Mouse (Mus musculus) retina, adult 2 months (tissue): ENCODE data around the gene Tpm1.

Experiments
- DNase-seq: peaks from one replicate; pipeline ENCODE4 v3.0.0-alpha.2; 2012; ENCODE audit warnings: low read depth, low spot score

The Tpm1 gene

GRCm38 (mm10) chr9:67026890-67027289, 22.3 kb downstream of the Tpm1 start:
- DNase-seq, result no peak

- DNase-seq, result no peak
Observed at GRCm38 (mm10) chr9:67026061-67026460, 23.1 kb downstream of the Tpm1 start.

- no peak for DNase-seq
Observed at GRCm38 (mm10) chr9:67024889-67025692, 24.1 kb downstream of the Tpm1 start.

GRCm38 (mm10) chr9:67023371-67023770, 25.8 kb downstream of the Tpm1 start:
- DNase-seq, result no peak

- DNase-seq, result no peak
Observed at GRCm38 (mm10) chr9:67020063-67020462, 29.1 kb downstream of the Tpm1 start.

GRCm38 (mm10) chr9:67013501-67013900, 35.7 kb downstream of the Tpm1 start:
- no peak for DNase-seq

GRCm38 (mm10) chr9:67012470-67012869, 36.7 kb downstream of the Tpm1 start:
- no peak for DNase-seq

GRCm38 (mm10) chr9:67011483-67011882, 37.7 kb downstream of the Tpm1 start:
- DNase-seq, result no peak

GRCm38 (mm10) chr9:67008781-67009180, 40.4 kb downstream of the Tpm1 start:
- DNase-seq, result no peak

- no peak for DNase-seq
Observed at GRCm38 (mm10) chr9:67006376-67006775, 42.8 kb downstream of the Tpm1 start.

GRCm38 (mm10) chr9:67005161-67005742, 44.0 kb downstream of the Tpm1 start:
- no peak for DNase-seq

GRCm38 (mm10) chr9:67003656-67004055, 45.5 kb downstream of the Tpm1 start:
- no peak for DNase-seq

GRCm38 (mm10) chr9:67003156-67003555, 46.0 kb downstream of the Tpm1 start:
- no peak for DNase-seq

GRCm38 (mm10) chr9:67001506-67001905, 47.7 kb downstream of the Tpm1 start:
- no peak for DNase-seq

- DNase-seq, result peak; percentile 61
Observed at GRCm38 (mm10) chr9:67001050-67001449, 48.2 kb downstream of the Tpm1 start.

- no peak for DNase-seq
Observed at GRCm38 (mm10) chr9:66999698-67000097, 49.5 kb downstream of the Tpm1 start.

- DNase-seq, result no peak
Observed at GRCm38 (mm10) chr9:66991750-66992410, 57.3 kb downstream of the Tpm1 start.

GRCm38 (mm10) chr9:66991021-66991749, 58.0 kb downstream of the Tpm1 start:
- no peak for DNase-seq

- no peak for DNase-seq
Observed at GRCm38 (mm10) chr9:66990046-66990445, 59.2 kb downstream of the Tpm1 start.

GRCm38 (mm10) chr9:66989581-66989980, 59.6 kb downstream of the Tpm1 start:
- DNase-seq, result no peak

GRCm38 (mm10) chr9:66988888-66989414, 60.3 kb downstream of the Tpm1 start:
- no peak for DNase-seq
